Mouse (Mus musculus) kidney, postnatal 0 days (tissue): Measurements from ENCODE around the gene Macrod2. TPM values are rescaled to one million over a fixed set of nuclear protein-coding genes. Genes with fewer than 3 reads are reported as not detected.

Source experiments
- ATAC-seq: fragments of 200-750 bp; cut with Nextera tagmentation; replicated peaks from 2 replicates; pipeline ENCODE4 v1.8.0; 2017; ENCODE audit warnings: low read depth, moderate number of reproducible peaks, moderate TSS enrichment, moderate library complexity; ENCODE audit not compliant: low FRiP score
- DNase-seq: peaks from one replicate; pipeline ENCODE4 v3.0.0-alpha.2; 2016; ENCODE audit warnings: low spot score
- H3K27ac ChIP-seq: fragments of 300-500 bp; sonication (generic); 2 replicates; pipeline ENCODE4 v1.5.1; 2014; ENCODE audit warnings: mild to moderate bottlenecking
- H3K27me3 ChIP-seq: fragments of 300-500 bp; sonication (generic); 2 replicates; pipeline ENCODE4 v1.6.1; 2014; ENCODE audit warnings: low read length, mixed read lengths; ENCODE audit not compliant: insufficient read depth
- H3K36me3 ChIP-seq: fragments of 300-500 bp; sonication (generic); 2 replicates; pipeline ENCODE4 v1.6.1; 2014; ENCODE audit warnings: low read length, mixed read lengths; ENCODE audit not compliant: insufficient read depth
- H3K4me1 ChIP-seq: fragments of 300-500 bp; sonication (generic); replicated peaks from 2 replicates; pipeline ENCODE4 v1.6.1; 2014; ENCODE audit warnings: antibody characterized with exemption, low read length, mixed read lengths; ENCODE audit not compliant: insufficient read depth
- H3K4me2 ChIP-seq: fragments of 300-500 bp; sonication (generic); 2 replicates; pipeline ENCODE4 v1.6.1; 2014; ENCODE audit warnings: mild to moderate bottlenecking, low read length, moderate library complexity, mixed read lengths
- H3K4me3 ChIP-seq: fragments of 300-500 bp; sonication (generic); replicated peaks from 2 replicates; pipeline ENCODE4 v1.5.1; 2014; ENCODE audit warnings: low read depth, low read length
- H3K9ac ChIP-seq: fragments of 300-500 bp; sonication (generic); 2 replicates; pipeline ENCODE4 v1.6.1; 2014; ENCODE audit warnings: low read depth, low read length
- H3K9me3 ChIP-seq: fragments of 300-500 bp; sonication (generic); replicated peaks from 2 replicates; pipeline ENCODE4 v1.6.1; 2016; ENCODE audit warnings: low read length, inconsistent platforms, mixed read lengths
- CTCF ChIP-seq: IDR thresholded peaks from 2 replicates; pipeline ENCODE4 v1.5.1; 2016; ENCODE audit warnings: antibody characterized with exemption, low read depth, mild to moderate bottlenecking, moderate library complexity
- WGBS: fragments of 180-500 bp; shearing (Covaris S2); extraction: QIAGEN DNeasy Blood & Tissue Kit; methylation state at CpG from one replicate; pipeline ENCODE4 v1.1.7; 2014; 5-methylcytosine and 5-hydroxymethylcytosine counted together
- polyA plus RNA-seq: library from polyadenylated mRNA; unstranded; fragments of >200 nt; fragmentation: Nextera tagmentation; extraction: Ambion mirVana; gene quantifications from 2 replicates; pipeline ENCODE4 v1.2.1, GENCODE M21; 2015

Macrod2 gene
- polyA plus RNA-seq, 1 experiment from 2014 or later = 28.6 TPM

DNA sequence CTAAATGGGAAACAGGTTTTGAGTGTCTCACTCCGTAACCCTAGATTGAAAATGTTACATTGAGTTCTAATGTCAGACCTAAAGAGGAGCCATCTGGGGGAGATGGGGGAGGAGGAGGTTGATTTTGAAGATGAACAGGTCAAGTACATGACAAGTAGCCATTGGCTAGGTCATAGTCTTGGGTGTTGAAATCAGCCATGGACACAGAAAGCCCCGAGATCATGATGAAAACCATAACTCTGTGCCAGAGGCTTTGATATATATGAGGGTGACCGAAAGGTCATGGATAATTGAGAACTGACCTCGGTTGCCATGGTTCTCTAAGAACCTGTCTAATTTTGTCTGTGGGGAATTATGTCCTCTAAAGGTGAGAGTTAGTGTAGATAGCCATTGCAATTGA, 1405.1 kb downstream of the Macrod2 start:
- Histone ChIP-seq H3K9ac (no peak overlapping the region), H3K9me3 (no peaks in the 10 kb centered on the region), H3K36me3 (no peaks in the 10 kb centered on the region), H3K4me1 (no peaks in the 10 kb centered on the region), H3K4me3 (no peak overlapping the region), H3K4me2 (no peak overlapping the region), H3K27me3 (no peaks in the 10 kb centered on the region), H3K27ac (no peak overlapping the region)
- no peak for ATAC-seq
- no peak for DNase-seq
- WGBS = 61% methylated on average over 4 of the region's 4 CpGs
- no peak for TF ChIP-seq CTCF

DNA sequence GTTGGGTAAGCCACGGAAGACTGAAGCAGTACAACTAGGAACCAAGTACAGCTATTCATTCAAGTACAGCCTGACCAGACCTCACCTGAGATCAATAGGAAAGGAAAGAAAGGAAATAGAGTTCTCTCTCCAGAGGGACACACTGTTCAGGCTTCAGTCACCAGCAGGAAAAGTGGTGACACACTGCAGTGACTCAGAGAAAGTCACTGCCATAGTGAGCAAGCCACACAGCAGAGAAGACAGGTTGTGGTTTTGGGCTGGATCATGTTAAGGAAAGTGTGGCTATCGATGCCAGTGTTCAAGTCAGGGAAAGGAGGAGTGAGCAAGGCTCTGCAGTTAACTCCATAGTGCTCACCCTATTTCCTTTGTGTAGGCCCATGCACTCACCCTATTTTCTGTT, 1405.8 kb downstream of the Macrod2 start:
- no peak for TF ChIP-seq CTCF
- no peak for ATAC-seq
- Histone ChIP-seq H3K4me1 (no peaks in the 10 kb centered on the region), H3K9me3 (no peaks in the 10 kb centered on the region), H3K36me3 (no peaks in the 10 kb centered on the region), H3K4me2 (no peak overlapping the region), H3K9ac (no peak overlapping the region), H3K27me3 (no peaks in the 10 kb centered on the region), H3K27ac (no peak overlapping the region), H3K4me3 (no peak overlapping the region)
- DNase-seq = no peak
- WGBS = 84% methylated on average over 2 of the region's 2 CpGs

DNA sequence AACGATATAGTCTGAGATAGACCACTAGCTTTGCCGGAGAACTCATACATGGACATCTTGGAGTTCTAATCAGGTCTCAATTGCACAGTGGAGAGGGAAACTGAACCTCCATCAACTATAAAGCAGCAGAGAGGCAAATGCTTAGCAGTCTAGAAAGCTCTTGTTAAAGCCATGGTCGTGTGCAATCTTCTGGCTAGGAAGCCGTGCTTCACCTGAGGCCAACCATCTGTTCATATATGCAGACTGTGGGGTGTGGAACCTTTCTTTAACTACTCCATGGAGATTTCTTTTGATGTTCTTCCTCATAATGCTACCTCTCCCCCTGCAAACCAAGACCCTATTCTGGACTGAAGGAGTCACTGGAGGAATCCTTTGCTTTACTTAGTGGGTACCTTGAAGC, 1421.2 kb downstream of the Macrod2 start:
- Histone ChIP-seq H3K36me3 (no peaks in the 10 kb centered on the region), H3K4me3 (no peak overlapping the region), H3K4me1 (no peaks in the 10 kb centered on the region), H3K9ac (no peak overlapping the region), H3K27me3 (no peaks in the 10 kb centered on the region), H3K27ac (no peak overlapping the region), H3K9me3 (no peaks in the 10 kb centered on the region), H3K4me2 (no peak overlapping the region)
- ATAC-seq = no peak
- no peak for TF ChIP-seq CTCF
- no peak for DNase-seq
- WGBS = 86% methylated on average over 4 of the region's 4 CpGs

DNA sequence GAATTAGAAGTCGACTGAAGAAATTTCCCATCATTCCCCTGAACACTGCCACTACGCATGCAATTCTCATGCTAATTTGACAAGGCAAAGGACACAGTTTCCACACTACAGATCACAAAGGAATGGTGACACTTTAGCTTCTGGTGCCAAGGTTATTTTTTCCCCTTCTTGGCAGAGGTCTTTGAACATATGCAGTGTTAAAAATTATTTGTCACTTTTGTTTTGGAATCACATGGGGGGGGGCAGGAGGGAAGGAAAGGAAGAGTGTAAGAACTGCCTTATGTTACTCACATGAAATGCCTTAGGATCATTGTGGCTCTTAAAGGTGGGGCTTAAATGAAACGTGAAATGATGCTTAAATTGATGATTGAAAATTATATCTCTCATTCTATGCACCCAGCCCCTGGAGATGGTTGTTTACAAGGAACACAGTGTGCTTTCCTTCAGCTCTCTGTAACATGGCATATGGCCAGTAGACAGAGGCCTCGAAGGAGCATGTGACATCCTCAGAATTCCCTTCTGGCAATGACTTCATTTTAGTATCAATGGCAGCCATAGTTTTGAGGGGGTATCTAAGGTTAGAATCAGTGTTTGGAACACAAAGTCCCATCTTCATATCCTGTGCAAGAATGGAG, 1422.6 kb downstream of the Macrod2 start:
- no peak for TF ChIP-seq CTCF
- DNase-seq = no peak
- WGBS = 82% methylated on average over 4 of the region's 4 CpGs

DNA sequence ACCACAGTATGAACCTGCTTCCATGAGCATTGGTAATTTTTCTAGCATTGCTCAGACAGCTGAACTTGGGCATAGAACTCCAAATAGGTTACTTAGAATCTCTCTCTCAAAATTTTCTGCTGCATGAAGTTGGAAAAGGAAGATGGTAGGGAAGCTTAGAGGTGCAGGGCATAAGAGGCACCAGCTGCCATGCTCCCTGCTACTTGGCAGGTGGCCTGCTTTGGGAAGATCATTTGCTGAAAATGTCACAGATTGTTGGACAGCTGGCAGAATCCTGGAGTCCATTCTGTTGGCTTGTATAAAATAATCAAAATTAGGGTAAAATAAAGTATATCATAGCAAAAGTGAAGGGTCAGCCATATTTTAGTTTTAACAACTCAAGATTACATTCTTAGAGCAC, 1425.7 kb downstream of the Macrod2 start:
- Histone ChIP-seq H3K4me2 (no peak overlapping the region), H3K27me3 (no peaks in the 10 kb centered on the region), H3K9ac (no peak overlapping the region), H3K36me3 (no peaks in the 10 kb centered on the region), H3K27ac (no peak overlapping the region), H3K4me1 (no peaks in the 10 kb centered on the region), H3K4me3 (no peak overlapping the region), H3K9me3 (no peaks in the 10 kb centered on the region)
- no peak for ATAC-seq
- no peak for DNase-seq
- TF ChIP-seq CTCF = no peak

More for the DNA sequence above, 1422.6 kb downstream of the Macrod2 start:
- H3K27me3 ChIP-seq = no peaks in the 10 kb centered on the region
- no peak overlapping the region for H3K9ac ChIP-seq
- no peaks in the 10 kb centered on the region for H3K9me3 ChIP-seq
- no peak overlapping the region for H3K4me3 ChIP-seq
- no peak overlapping the region for H3K4me2 ChIP-seq
- H3K27ac ChIP-seq = no peak overlapping the region
- no peaks in the 10 kb centered on the region for H3K4me1 ChIP-seq
- ATAC-seq = no peak
- no peaks in the 10 kb centered on the region for H3K36me3 ChIP-seq

DNA sequence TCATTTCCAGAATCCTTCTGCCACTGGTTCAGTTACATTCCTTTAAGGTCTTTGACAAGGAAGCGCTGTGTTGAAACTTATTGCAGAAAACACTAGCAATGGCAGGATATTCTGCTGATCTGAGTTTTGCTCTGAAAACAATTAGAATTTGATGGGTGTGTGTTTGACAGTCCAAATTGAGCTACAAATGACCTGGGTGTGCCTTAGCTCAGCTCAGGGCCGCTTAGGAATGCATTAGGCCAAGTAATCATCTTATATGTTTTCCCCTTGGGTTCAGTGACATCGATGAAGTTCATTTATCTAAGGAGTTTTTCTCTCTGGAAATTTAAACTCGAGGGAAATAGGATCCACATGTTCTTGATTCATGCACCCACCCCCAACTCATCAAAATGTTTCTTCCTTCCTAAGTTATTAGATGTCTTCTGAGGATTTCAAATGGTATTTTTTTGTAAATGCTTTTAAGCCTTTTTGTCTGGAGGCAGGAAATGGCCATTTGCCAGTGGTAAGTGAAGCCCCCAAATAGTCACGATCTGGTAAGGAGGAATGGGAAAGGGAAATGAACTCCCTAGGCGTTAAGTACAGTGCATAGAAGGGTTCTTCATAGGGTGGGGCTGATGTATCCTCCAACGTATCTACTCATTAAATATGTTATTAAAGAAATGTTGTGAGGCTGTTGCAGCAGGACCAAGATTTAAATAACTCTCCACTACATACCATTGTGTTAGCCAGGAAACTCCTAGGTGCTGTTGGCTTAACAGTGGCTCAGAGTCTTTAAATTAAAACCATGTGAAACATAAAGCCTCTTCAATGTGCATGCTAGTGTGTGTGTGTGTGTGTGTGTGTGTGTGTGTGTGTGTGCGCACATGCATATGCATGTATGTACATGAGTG, 1430.7 kb downstream of the Macrod2 start:
- ATAC-seq = no peak
- Histone ChIP-seq H3K9ac (no peak overlapping the region), H3K36me3 (no peaks in the 10 kb centered on the region), H3K4me3 (no peak overlapping the region), H3K27ac (no peak overlapping the region), H3K9me3 (no peaks in the 10 kb centered on the region), H3K27me3 (no peaks in the 10 kb centered on the region), H3K4me1 (no peaks in the 10 kb centered on the region), H3K4me2 (no peak overlapping the region)
- no peak for TF ChIP-seq CTCF
- DNase-seq = peak; percentile 14
- WGBS = 39% methylated on average over 8 of the region's 8 CpGs
